Mouse (Mus musculus) stomach, embryonic 15.5 days (tissue): ENCODE measurements around the gene Enpp1. TPM values are rescaled to one million over a fixed set of nuclear protein-coding genes. Genes with fewer than 3 reads are reported as not detected.

Source experiments
- ATAC-seq: fragments of 200-750 bp; cut with Nextera tagmentation; 2 replicates; pipeline ENCODE4 v1.8.0; 2017; ENCODE audit warnings: low read depth, moderate number of reproducible peaks, moderate TSS enrichment; ENCODE audit not compliant: insufficient read depth, low FRiP score
- H3K27ac ChIP-seq: fragments of 300-500 bp; sonication (generic); 2 replicates; pipeline ENCODE4 v1.5.1; 2015; ENCODE audit warnings: mild to moderate bottlenecking, inconsistent platforms
- H3K27me3 ChIP-seq: fragments of 300-500 bp; sonication (generic); replicated peaks from 2 replicates; pipeline ENCODE4 v1.6.1; 2015; ENCODE audit warnings: inconsistent platforms
- H3K36me3 ChIP-seq: fragments of 300-500 bp; sonication (generic); 2 replicates; pipeline ENCODE4 v1.6.1; 2015; ENCODE audit warnings: inconsistent platforms
- H3K4me1 ChIP-seq: fragments of 300-500 bp; sonication (generic); 2 replicates; pipeline ENCODE4 v1.6.1; 2015; ENCODE audit warnings: inconsistent platforms
- H3K4me2 ChIP-seq: fragments of 300-500 bp; sonication (generic); 2 replicates; pipeline ENCODE4 v1.6.1; 2015; ENCODE audit warnings: mild to moderate bottlenecking, inconsistent platforms
- H3K4me3 ChIP-seq: fragments of 300-500 bp; sonication (generic); replicated peaks from 2 replicates; pipeline ENCODE4 v1.5.1; 2015; ENCODE audit warnings: inconsistent platforms
- H3K9ac ChIP-seq: fragments of 300-500 bp; sonication (generic); 2 replicates; pipeline ENCODE4 v1.6.1; 2015; ENCODE audit warnings: inconsistent platforms
- H3K9me3 ChIP-seq: fragments of 300-500 bp; sonication (generic); 2 replicates; pipeline ENCODE4 v1.6.1; 2016; ENCODE audit warnings: inconsistent platforms
- WGBS: fragments of 180-500 bp; shearing (Covaris S2); methylation state at CpG from one replicate; pipeline ENCODE4 v1.1.7; 2015; 5-methylcytosine and 5-hydroxymethylcytosine counted together
- polyA plus RNA-seq: library from polyadenylated mRNA; unstranded; fragments of >200 nt; fragmentation: Nextera tagmentation; extraction: Ambion mirVana; gene quantifications from 2 replicates; pipeline ENCODE4 v1.2.1, GENCODE M21; 2015

Gene Enpp1
- polyA plus RNA-seq, 1 experiment from 2014 or later: 6.1 TPM

- Histone ChIP-seq H3K4me2 (no peak overlapping the region), H3K27me3 (no peaks in the 10 kb centered on the region), H3K4me3 (no peak overlapping the region), H3K36me3 (no peaks in the 10 kb centered on the region), H3K9me3 (no peaks in the 10 kb centered on the region), H3K9ac (no peak overlapping the region), H3K27ac (no peak overlapping the region), H3K4me1 (peaks cover 14% of the 10 kb centered on the region; the same call in 1 of the 2 replicates)
- 76% methylated on average over 11 of the region's 11 CpGs for WGBS
- no peak for ATAC-seq
These were observed 69.0 kb downstream of the Enpp1 start for GRCm38 (mm10) chr10:24642796-24643580.

DNA sequence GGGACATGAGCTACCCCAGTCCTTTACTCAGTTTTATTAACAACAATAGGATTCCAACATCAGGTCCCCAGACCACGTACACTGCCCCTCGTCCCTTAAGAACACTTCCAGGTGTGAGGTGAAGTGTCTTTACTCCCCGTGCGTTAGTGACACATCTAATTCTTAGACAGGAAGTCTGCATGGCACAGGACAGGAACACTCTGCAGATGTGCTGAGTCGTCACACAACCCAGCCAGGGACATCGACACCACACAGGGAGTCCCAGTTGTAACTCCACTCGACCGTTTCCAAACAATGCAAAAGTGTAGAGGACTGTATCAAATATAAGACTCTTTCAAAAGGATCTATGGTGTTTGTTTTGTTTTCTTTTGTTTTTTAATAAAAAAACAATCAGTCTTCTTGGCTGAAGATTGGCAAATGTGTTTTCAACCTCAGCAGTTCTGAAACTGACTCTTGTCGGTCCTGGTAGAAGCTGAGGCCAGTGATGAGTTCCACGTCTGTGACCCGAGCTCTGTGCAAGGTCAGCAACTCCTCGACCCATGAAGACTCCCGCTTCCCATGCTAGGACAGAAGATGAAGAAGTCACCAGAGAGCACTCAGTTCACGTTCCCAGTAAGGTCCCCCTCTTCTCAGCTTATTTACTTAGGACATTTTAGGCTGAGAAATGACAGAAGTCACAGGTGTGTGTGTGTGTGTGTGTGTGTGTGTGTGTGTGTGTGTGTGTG, 70.4 kb downstream of the Enpp1 start:
- WGBS: 70% methylated on average over 14 of the region's 14 CpGs
- Histone ChIP-seq H3K9ac (no peak overlapping the region), H3K9me3 (no peaks in the 10 kb centered on the region), H3K36me3 (no peaks in the 10 kb centered on the region), H3K4me1 (peaks cover 19% of the 10 kb centered on the region; the same call in 1 of the 2 replicates), H3K27ac (no peak overlapping the region), H3K4me2 (no peak overlapping the region), H3K4me3 (no peak overlapping the region), H3K27me3 (no peaks in the 10 kb centered on the region)
- ATAC-seq: no peak

- no peak for ATAC-seq
- WGBS: 72% methylated on average over 6 of the region's 6 CpGs
- no peaks in the 10 kb centered on the region for H3K36me3 ChIP-seq
- H3K9ac ChIP-seq: no peak overlapping the region
- no peak overlapping the region for H3K27ac ChIP-seq
- H3K4me3 ChIP-seq: no peak overlapping the region
- peaks cover 19% of the 10 kb centered on the region; the same call in 1 of the 2 replicates for H3K4me1 ChIP-seq
- H3K9me3 ChIP-seq: no peaks in the 10 kb centered on the region
- no peaks in the 10 kb centered on the region for H3K27me3 ChIP-seq
- H3K4me2 ChIP-seq: no peak overlapping the region
These were observed 71.6 kb downstream of the Enpp1 start for GRCm38 (mm10) chr10:24640186-24640875.

GRCm38 (mm10) chr10:24639596-24639995, 72.4 kb downstream of the Enpp1 start:
- Histone ChIP-seq H3K4me1 (peaks cover 19% of the 10 kb centered on the region; the same call in 1 of the 2 replicates), H3K9me3 (no peaks in the 10 kb centered on the region), H3K4me3 (no peak overlapping the region), H3K27me3 (no peaks in the 10 kb centered on the region), H3K9ac (no peak overlapping the region), H3K4me2 (no peak overlapping the region), H3K27ac (0 out of 2 replicates have a peak overlapping the region, but pooled peaks have one; percentile 64), H3K36me3 (no peaks in the 10 kb centered on the region)
- WGBS: 67% methylated on average over 7 of the region's 7 CpGs
- no peak for ATAC-seq

- no peaks in the 10 kb centered on the region for H3K9me3 ChIP-seq
- peak overlapping the region; percentile 64 for H3K27ac ChIP-seq
- no peaks in the 10 kb centered on the region for H3K36me3 ChIP-seq
- H3K4me2 ChIP-seq: 0 out of 2 replicates have a peak overlapping the region, but pooled peaks have one; percentile 16
- H3K27me3 ChIP-seq: no peaks in the 10 kb centered on the region
- peaks cover 19% of the 10 kb centered on the region; the same call in 1 of the 2 replicates for H3K4me1 ChIP-seq
- no peak overlapping the region for H3K9ac ChIP-seq
- H3K4me3 ChIP-seq: no peak overlapping the region
- ATAC-seq: peak; percentile 37; the same call in 1 of the 2 replicates
- 17% methylated on average over 10 of the region's 10 CpGs for WGBS
These were observed 73.5 kb downstream of the Enpp1 start for GRCm38 (mm10) chr10:24638306-24639070.

GRCm38 (mm10) chr10:24636986-24637385, 75.0 kb downstream of the Enpp1 start:
- no peaks in the 10 kb centered on the region for H3K9me3 ChIP-seq
- no peak for ATAC-seq
- no peak overlapping the region for H3K4me2 ChIP-seq
- no peak overlapping the region; the same call in 1 of the 2 replicates for H3K27ac ChIP-seq
- H3K4me3 ChIP-seq: no peak overlapping the region
- peaks cover 19% of the 10 kb centered on the region; the same call in 1 of the 2 replicates for H3K4me1 ChIP-seq
- 79% methylated on average over 2 of the region's 2 CpGs for WGBS
- H3K36me3 ChIP-seq: no peaks in the 10 kb centered on the region
- H3K9ac ChIP-seq: no peak overlapping the region
- H3K27me3 ChIP-seq: no peaks in the 10 kb centered on the region

- Histone ChIP-seq H3K4me2 (no peak overlapping the region), H3K27me3 (no peaks in the 10 kb centered on the region), H3K36me3 (no peaks in the 10 kb centered on the region), H3K9ac (no peak overlapping the region), H3K9me3 (no peaks in the 10 kb centered on the region), H3K4me3 (no peak overlapping the region), H3K4me1 (peaks cover 19% of the 10 kb centered on the region; the same call in 1 of the 2 replicates), H3K27ac (peak overlapping the region; percentile 59)
- WGBS: 80% methylated on average over 10 of the region's 10 CpGs
- ATAC-seq: no peak
These were observed 76.1 kb downstream of the Enpp1 start for GRCm38 (mm10) chr10:24635884-24636283.

GRCm38 (mm10) chr10:24635331-24635815, 76.6 kb downstream of the Enpp1 start:
- no peaks in the 10 kb centered on the region for H3K9me3 ChIP-seq
- 63% methylated on average over 11 of the region's 11 CpGs for WGBS
- peak overlapping the region; percentile 59 for H3K27ac ChIP-seq
- H3K4me2 ChIP-seq: no peak overlapping the region
- H3K4me3 ChIP-seq: no peak overlapping the region
- no peak for ATAC-seq
- H3K36me3 ChIP-seq: no peaks in the 10 kb centered on the region
- H3K27me3 ChIP-seq: no peaks in the 10 kb centered on the region
- no peak overlapping the region for H3K9ac ChIP-seq
- peaks cover 19% of the 10 kb centered on the region; the same call in 1 of the 2 replicates for H3K4me1 ChIP-seq

GRCm38 (mm10) chr10:24634288-24634687, 77.7 kb downstream of the Enpp1 start:
- Histone ChIP-seq H3K9ac (no peak overlapping the region), H3K27ac (peak overlapping the region; percentile 59), H3K9me3 (no peaks in the 10 kb centered on the region), H3K27me3 (no peaks in the 10 kb centered on the region), H3K4me2 (no peak overlapping the region), H3K36me3 (no peaks in the 10 kb centered on the region), H3K4me1 (peaks cover 15% of the 10 kb centered on the region; the same call in 1 of the 2 replicates), H3K4me3 (no peak overlapping the region)
- no peak for ATAC-seq
- WGBS: 49% methylated on average over 9 of the region's 9 CpGs

- Histone ChIP-seq H3K27ac (no peak overlapping the region), H3K9ac (no peak overlapping the region), H3K4me3 (no peak overlapping the region), H3K27me3 (no peaks in the 10 kb centered on the region), H3K4me1 (no peaks in the 10 kb centered on the region; the same call in 1 of the 2 replicates), H3K36me3 (no peaks in the 10 kb centered on the region), H3K4me2 (no peak overlapping the region), H3K9me3 (no peaks in the 10 kb centered on the region)
- ATAC-seq: no peak
- 92% methylated on average over 5 of the region's 5 CpGs for WGBS
These were observed 80.8 kb downstream of the Enpp1 start for GRCm38 (mm10) chr10:24631122-24631521.
